Mouse (Mus musculus) kidney, adult 2 months (tissue): Measurements from ENCODE around the gene Brpf1.

Experiments
- CTCF ChIP-seq: fragments of 200-500 bp; conservative IDR thresholded peaks from 2 replicates; pipeline ENCODE4 v1.5.1; 2011; ENCODE audit warnings: low read depth, mild to moderate bottlenecking, control low read depth, low read length, moderate library complexity, mixed read lengths; ENCODE audit not compliant: insufficient read depth, insufficient read length
- POLR2A ChIP-seq: fragments of 200-500 bp; IDR thresholded peaks from one replicate; pipeline ENCODE4 v1.6.1; 2011; ENCODE audit warnings: low read depth, low read length, control low read depth

DNA sequence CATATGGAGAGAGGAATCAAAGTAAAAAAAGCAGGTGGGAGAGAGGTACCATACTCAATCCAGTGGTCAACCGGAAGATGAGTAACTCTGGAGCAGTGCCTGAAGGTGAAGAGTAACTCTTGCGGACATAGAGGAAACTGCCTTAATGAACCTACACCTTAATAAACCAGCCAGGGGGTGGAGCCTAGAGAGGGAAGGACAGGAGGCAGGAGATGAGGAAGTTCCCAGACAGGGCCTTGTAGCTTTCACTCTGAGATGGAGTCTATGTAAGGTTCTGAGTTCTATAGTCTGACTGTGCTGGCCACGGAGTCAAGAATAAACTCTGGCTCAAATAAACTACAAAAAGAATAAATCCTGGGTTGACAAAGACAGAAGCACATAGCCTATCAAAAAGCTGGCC lies 22.0 kb upstream of the Brpf1 start:
- TF ChIP-seq CTCF = no peak
- no peak for TF ChIP-seq POLR2A
